Mouse (Mus musculus) kidney, postnatal 25 days (tissue): Measurements from ENCODE around the gene Ffar4.

Experiments used
- DNase-seq, 2 experiments: peaks; one replicate each; pipeline ENCODE4 v3.0.0; 2021; ENCODE audit warnings: mixed read lengths in 2 of 2

Gene Ffar4

DNA sequence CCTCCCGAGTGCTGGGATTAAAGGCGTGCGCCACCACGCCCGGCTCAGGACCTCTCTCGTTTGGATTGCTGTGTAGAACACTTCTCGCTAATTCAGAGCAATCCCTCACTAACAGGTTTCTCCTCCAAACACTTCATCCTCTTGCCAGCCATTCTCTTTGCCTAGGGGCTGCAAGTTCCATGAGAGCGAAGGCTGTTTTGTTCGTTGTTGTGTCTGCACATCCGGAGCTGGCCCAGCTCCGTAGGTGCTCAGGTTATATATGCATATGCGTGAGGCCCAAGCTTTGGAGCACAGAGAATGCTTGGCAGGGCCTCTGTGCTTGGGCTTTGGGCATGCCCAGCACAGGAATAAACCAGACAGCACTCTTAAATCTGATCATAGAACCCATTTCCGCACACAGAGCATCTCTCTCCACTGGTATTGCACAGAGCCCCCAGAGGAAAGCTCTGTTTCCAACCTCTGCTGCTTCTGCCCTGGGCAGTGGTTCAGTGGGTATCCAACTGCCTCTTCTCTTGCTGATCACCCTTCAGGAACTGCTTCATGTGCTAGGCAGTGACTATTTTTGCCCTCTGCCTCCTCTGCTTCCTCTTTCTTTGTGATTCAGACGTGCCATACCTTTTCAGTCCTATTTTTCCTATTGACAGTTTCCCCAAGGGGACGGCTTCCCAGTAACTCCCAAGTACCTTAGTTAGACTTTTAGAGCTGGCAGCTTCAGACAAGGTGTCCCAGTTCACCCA, 12.8 kb downstream of the Ffar4 start:
- no peak for DNase-seq

DNA sequence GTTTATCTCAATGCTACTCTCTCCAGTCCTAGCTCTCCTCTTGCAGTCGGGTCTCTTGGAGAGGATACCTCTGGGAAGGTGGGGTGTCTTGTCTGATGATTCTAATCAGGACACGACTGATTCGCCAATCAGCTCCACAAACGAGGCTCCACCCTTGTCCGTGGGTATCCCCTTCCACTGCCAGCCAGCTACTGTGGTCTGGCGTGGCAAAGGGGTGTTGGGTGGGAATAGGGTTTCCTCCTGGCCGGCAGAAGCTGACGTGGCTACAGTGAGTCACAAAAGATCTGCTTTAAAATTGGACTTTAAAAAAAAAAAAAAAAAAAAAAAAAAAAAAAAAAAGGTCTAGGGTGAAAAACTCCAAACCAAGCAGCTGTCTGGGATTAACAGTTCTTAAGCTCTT, 14.2 kb downstream of the Ffar4 start:
- no peak for DNase-seq

DNA sequence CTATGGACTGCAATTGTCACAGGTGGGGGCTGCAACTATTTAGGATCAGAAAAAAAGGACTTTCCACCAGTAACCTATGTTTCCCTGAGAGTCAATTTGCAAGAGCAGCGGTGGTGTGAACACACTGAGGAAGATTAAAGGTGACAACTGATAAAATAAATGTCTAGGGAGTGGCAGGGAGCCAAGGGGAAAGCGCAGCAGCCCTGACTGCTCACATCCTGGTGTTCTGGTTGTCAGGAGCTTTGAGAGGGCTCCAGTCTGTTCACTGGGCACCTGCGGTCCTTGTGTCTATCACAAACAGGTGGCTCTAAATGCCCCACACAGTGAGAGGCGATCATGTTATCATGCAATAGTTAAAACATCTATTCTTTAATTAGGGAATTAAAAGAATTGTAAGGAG, 15.7 kb downstream of the Ffar4 start:
- DNase-seq, result no peak

DNA sequence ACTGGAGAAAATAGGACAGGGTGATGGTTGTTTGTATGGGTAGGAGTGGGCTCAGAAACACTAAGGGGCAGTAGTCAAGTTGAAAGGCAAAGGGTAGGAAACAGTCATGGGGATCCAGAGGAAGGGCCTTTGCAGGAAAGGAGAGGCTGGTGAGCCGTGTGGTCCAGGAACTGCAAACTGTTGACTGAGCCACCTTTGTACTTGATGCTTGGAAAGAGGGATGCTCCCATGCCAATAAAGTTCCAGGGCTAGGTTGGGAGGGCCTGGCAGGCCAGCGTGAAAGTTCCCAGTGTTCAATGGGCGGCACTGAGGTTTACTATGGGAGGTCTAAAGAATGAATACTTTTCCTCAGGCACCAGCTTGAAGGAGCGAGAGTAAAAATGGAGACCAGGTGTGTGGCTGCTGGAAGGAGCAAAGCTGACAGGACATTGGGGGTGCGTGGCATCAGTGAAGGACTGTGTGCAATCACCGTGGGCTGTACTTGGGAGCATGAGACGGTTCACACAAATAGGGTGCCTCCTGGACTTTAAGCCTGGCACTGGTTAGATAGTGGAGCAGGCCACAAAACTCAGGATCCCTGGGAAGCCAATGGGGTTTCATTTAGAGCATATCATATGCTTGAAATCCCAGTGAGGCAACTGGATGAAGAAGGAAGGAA, 18.1 kb downstream of the Ffar4 start:
- DNase-seq, result no peak

DNA sequence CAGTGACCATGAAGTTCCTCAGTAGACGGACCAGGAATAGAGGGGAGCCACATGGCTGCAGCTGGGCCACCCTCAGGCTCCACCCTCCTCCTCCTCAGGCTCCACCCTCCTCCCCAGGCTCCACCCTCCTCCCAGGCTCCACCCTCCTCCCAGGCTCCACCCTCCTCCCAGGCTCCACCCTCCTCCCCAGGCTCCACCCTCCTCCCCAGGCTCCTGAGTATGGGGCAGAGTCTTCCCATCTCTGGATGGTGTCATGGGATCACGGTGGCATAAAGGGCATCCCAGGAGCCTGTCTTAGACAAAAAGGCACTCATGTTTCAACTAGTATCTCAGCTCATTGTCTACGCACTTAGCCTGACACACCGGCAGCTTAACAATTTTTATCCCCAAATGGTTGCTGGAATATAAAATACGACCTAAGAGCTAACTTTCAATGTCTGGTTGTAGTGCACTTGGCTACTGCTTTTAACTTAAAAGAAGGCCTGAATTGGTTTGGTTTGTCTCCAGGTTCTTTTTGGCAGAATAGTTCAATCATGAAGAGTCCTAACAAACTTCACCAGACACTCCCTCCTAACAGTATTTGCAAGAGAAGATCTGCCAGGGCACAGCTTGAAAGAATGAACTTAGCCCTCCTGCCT, 23.4 kb downstream of the Ffar4 start:
- no peak for DNase-seq

DNA sequence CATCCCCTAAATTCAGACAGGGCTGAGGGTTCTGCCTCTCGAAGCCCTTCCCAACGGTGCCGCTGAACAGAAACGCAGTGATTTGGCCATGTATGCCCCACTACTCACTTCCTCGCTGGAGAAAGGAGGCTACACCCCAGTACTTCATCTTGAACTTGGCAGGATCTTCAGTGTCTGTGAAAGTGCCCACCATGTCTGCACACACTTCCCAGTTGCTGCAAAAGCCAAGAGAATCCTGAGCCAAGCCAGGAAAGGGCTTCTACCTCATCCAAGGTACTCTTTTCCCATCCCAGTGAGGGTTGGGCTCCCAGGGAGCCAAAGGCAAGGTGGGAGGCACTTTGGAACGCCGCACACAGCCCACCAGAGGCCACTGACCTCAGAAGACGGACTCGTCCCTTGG, 27.1 kb downstream of the Ffar4 start:
- DNase-seq, result no peak

DNA sequence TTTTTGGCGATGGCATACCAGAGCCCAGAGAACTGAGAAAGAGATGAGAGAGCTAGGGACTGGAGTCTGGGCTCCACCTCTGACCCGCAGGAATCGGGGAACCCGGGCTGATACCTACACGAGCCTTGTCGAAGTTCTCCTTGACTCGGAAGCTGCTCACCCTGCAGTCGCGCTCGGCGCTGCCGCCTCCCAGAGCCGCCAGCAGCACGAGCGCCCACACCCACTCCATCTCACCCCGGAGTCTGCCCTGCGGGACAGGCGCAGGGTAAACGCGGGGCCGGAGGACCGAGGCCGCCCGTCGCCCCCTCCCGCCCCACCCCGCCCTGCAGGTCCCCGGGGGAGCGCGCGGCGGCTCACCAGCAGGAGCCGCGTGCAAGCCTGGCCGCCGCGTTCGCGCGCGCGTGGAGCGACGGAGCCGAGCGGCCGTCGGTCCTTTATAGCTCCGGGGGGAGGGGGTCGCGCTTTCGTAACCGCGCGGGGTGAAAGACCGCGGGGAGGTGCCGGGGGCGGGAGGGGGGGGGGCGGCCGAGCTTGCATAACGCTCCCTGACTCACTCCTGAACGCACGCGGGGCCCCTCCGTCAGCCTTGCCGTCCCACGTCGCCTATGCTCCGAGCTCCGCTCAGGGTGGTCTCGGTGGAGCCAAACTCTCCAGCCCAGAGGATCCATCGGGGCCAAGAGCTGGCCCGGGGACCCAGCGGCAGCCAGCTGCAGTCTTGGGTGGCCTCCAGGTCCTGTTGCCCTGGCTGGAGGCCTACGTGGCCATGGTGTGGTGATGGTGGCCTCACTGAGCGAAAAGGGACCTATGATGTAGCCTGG, 27.7 kb downstream of the Ffar4 start:
- peak in 1 of 2 experiments; percentile 44 for DNase-seq

DNA sequence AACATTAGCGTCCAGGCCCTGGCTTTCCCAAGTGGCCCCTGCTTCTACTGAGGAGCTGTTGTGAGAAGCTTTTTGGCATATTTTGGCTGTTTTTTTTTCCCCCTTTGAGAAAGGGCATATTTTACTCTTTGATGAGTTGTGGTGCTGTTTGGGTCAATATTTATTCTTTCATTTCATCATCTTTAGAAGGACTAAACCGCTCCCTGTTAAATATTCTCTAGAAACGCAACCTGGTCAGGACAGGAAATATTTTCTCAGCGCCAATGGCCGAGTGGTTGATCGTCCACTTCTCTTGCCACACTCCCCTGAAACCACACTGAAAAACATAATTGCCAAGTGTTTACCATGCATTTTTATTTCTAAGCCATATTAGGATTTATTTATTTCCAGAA, 28.3 kb downstream of the Ffar4 start, which contains the start of gene Rbp4:
TSS of gene Rbp4 (minus strand) at position 63 of the 392 bp plus-strand sequence.
- DNase-seq, result no peak

DNA sequence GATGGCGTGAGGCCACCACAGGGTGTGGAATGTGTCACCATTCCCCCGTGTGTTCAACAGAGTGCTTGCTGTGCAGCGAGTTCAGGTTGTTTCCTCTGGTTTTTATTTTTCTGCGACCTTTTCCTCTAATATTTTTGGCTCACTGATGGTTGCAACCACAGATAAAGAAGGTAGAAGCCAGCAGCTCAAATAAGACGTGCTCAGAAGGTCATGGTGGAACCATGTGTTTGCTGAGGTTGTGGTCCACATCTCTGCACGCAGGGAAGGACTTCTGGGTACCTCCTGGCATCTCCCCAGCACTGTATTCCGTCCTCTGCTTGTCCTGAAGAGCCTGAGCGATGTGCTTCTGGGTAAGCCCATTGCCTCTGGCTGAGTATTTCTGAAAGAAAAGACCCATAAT, 29.8 kb downstream of the Ffar4 start:
- no peak for DNase-seq

DNA sequence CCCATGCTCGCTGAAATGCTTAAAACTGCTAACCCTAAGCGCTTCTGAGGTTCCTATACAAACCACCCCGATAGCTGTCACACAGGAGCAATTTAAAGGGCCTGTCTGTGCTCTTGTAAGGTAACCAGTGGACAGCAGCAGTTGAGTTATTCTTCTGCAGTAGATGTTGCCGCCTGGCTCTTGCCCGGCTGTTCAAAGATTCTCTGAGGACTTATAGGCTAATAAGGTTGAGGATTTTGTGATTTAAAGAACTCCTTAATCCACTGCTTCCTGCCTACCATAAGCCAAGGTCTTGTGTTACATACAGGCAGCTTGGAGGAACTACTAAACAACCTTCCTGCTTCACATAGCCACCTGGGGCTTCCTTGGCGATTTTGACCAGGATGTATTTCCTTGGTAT, 35.6 kb downstream of the Ffar4 start, which contains the start of gene Pde6c:
TSS of gene Pde6c (plus strand) at position 301 of the 400 bp plus-strand sequence.
- no peak for DNase-seq

DNA sequence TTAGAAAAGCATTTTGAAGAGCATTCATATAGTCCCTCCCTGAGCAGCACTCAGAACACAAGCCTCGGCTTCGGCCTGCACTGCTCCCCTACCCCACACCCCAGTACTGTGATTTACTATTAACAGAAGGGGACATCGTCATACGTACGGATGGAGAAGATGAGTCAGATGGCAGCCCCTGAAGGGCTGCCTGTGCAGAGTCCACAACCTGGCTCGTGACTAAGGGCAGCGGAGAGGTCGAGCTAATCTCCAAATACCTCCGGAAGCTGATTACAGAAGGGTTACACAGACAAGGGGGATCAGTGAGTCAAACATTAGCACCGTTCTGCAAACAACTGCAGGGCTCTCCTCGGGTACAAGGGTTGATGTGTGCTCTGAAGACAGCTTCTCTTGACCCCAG, 37.1 kb downstream of the Ffar4 start:
- DNase-seq, result no peak

DNA sequence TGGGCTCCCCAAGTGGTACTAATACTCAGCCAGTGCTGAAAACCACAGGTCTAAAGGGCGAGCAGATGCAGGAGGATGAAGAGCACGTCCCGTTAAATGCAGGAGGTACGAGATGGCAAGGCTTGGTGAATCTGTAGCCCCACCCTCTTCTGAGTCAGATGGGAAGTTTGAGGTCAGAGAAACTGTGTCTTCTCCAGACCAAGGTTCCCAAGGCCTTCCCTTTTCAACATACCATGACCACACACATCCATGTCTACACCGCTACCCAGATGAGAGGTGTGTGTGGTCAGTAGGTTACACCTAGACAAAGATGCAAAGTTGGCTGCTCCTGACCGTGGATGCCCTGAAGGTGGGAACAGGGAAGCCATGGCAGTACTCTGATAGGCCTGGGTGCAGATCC, 37.9 kb downstream of the Ffar4 start:
- DNase-seq, result no peak

DNA sequence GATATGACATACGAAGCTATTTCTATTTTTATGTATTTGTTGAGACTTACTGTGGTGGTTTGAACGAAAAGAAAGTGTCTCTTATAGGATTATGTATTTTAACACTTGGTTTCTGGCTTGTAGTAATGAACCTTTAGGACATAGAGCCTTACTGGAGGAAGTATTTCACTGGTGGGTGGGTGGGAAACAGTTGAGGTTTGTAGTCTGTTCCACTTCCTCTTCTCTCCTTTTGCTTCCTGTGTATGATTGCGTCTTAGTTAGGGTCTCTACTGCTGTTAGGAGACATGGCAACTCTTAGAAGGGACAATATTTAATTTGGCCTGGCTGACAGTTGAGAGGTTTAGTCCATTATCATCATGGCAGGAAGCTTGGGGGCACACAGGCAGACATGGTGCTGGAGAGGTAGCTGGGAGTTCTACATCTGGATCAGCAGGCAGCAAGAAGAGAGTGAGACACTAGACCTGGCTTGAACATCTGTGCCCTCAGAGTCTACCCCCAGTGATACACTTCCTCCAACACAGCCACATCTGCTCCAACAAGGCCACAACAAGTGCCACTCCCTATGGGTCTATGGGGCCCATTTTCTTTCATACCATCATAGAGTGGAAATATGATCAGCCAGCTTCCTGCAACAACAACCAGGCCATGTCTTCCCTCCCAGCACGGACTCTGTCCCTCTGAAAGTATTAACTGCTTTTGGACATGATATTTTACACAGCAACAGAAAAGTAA, 46.8 kb downstream of the Ffar4 start:
- DNase-seq, result no peak

DNA sequence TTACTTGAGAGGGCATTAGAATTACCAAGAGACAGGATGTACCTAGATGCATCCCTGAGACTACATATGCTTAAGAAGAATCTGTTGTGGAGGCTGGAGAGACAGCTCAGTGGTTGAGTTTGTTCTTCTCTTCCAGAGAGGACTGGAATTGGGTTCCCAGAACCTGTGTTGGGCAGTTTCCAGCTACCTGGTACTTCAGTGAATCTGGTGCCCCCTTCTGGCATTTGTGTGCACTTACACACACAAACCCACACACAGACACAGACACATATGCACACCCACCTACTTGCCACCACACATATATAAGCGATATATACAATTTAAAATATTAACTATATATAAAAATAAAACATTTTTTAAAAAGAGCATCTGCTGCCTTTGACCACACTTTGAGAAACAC, 59.4 kb downstream of the Ffar4 start:
- DNase-seq, result no peak

DNA sequence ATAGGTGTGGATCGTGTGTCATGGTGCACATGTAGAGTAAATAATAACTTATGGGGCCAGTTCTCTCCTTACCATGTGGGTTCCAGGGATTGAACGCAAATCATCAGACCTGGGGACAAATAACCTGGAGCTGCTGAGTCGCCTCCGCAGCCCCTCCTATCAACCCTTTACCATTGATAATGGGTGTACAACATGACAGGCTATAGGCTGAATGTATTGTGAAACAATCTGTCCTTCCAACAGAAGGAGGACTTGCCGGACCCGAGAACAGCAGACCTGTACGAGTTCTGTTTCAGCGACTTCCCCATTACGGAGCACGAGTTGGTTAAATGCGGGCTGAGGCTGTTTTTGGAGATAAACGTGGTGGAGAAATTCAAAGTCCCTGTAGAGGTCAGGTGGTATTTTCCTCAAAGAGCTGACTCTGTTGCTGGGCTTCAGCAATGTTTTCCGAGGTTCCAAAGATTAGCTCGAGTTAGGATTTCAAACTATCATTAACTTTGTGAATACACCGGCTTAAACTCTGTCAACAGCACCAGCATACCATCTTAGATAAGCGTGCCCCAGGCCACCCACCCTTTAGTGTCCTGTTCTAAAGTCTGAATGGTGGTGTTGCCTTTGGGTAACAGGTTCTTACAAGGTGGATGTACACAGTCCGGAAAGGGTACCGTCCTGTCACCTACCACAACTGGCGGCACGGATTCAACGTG, 64.9 kb downstream of the Ffar4 start:
- DNase-seq, result no peak
